Mouse (Mus musculus): ENCODE data around the gene Romo1.
"Not testable (repeated sequence)": the region's sequence is repeated elsewhere in the genome, so short reads cannot be mapped to it uniquely, and the experiment has no call there.

The Romo1 gene

DNA sequence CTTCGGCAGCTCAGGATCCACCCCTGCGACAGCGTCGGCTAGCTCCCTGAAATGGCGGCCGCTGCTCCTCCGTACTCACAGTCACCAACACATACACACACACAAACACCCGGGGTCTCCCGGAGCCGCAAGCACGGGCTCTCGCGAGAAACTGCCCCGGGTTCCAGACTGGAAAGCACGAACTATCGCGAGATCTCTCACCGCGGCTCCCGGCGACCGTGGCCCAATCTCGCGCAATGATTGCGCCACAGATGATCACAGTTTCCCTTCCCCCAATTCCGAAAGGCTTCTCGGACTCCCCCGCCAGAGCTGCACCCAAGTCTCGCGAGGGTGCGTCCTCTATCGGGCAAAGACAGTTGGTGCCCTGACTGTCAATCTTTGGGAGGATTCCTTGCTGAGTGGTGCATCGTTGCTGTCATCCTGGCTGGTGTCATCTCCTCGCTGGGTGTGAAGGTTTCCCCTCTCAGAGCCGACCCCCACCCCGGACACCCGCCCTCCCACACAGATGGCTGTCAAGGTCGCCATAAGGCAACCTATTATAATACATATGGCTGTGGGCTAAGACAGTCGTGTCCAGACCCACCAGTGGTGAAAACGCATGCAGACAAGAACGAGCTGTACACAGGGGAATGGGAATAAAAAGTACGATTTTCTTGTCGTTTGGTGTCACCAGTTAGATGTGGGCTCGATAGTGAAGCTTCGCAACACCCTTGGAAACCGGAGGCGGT, 36.4 kb downstream of the Romo1 start, which contains the start of gene Rbm39:
Gene Rbm39, minus strand, starts transcription at position 145 of the 728 bp plus-strand sequence.
- peak; percentile 100 for DNase-seq

DNA sequence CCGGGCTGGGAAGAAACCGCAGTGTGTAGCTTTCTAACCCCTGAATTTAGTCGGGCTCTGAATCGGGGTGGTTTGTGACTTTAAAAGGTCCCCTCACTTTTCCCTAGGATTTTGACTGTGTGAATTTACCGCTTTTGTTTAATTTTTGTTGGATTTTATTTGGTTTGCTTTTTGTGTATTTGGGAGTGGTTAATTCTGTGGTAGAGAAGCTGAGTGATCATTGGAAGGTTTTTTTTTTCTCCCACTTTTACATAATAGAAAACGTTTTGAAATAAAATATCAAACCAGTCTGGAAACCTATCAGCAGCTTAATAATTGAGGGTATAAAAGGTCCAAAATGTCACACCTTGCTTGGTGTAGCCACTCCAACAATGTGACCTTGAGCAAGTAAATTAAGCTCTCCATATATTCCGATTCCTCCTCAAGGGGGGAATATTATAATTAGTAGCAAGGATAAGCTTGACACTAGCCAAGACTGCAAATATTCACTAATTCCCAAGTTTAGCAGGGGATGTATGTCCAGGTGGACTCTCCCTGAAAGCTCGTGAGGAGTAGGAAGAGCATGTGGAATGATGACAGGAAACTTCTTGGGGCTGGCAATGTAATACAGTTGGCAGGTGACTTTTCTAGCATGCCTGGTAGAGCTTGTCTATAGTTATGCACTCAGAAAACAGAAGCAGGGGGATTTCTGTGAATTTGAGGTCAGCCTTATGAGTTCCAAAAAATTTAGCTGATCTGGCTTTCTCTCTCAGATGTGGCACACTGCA, 37.2 kb downstream of the Romo1 start:
- no peak for DNase-seq

DNA sequence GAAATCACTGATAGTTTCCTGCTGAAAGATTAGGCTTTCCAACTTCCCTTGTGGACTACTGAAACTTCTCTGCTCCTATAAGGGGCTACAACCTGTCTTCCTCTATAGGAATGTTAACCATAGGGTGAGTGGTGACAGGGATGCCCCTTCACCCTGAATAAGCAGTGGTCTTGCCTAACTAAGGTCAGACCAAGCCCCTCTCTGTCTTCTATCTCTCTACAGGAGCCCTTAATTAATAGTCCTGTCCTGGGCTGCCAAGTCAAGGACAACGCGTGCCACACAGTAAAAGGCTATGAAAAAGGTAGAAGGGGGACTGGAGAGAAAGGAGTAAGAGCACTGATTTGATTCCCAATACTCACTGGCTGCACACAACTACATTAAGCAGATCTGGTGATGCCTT, 37.8 kb downstream of the Romo1 start:
- no peak for DNase-seq

DNA sequence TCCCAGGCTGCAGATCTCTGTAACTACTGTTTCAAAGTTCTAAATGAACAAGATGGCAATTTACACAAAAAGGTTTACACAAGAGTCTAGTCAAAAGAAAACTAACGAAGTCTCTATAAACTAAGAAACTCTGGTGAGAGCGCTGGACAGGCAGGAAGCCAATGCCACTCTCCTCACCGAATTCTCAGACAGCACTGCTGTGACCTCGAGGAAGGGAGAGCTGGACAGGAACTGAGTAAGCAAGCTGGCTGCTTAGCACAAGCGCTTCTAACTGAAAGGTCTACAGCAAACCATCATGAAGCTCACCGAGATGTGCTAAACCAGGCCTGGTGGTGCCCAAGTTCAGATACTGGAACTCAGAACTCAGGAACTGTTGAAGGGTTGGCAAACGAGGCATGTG, 45.4 kb downstream of the Romo1 start:
- not testable (repeated sequence) for DNase-seq

DNA sequence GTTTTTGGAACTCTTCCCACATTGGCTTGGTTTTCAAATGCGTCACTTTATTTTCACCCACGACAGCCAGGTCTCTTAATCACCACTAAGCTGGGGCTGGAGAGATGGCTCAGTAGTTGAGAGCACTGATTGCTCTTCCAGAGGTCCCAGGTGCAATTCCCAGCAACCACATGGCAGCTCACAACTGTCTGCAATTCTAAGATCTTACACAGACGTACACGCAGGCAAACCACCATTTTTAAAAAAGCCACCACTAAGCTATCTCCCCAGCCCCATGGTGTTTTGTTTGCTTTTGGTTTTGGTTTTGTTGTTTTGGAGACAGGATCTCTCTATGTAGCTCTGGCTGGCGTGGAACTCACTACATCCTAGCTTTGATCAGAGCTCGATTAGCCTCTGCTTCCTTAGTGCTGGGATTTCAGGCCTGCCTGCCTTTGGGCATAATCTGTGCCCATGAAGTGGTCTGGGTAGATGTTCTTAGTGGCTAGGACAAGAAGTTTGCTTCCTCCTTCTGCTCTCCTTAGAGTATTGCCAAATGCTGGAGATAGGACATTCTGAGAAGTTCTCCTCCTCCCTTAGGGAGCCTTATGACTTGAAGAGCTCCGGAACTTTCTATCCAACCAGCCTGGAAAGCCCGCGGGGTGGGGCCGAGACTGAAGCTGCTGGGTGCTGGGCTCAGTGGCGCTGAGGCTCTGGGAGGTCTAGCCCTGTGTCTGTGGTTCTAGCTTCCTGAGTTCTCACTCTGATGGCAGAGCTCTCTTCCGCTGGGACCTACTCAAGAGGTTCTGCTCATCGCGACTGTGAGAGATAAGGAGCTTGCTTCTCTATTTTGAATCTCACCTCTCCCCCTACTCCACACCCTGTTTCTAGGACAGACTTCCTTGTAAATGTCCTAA, 46.4 kb downstream of the Romo1 start:
- DNase-seq, result peak; percentile 77

GRCm38 (mm10) chr2:156191540-156191939, 47.7 kb downstream of the Romo1 start:
- DNase-seq, result no peak

DNA sequence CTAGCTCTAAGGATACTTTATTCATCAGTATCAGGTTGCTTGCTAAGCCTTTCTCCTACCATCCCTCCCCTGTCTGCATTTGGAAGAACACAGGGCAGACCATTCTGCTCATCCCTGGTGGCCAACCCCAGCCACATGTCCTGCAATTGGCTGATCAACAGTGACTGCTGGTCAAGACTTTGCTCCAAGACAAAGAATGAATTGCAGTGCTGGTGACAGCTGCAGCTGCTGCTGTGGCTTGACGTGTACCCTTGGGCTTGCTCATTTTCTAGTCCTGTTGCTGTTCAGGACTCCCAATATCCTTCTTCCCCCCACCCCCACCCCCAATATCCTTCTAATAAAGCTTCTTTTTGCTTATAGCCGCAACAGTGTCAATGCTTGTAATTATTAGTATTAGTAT, 48.2 kb downstream of the Romo1 start:
- DNase-seq, result no peak

DNA sequence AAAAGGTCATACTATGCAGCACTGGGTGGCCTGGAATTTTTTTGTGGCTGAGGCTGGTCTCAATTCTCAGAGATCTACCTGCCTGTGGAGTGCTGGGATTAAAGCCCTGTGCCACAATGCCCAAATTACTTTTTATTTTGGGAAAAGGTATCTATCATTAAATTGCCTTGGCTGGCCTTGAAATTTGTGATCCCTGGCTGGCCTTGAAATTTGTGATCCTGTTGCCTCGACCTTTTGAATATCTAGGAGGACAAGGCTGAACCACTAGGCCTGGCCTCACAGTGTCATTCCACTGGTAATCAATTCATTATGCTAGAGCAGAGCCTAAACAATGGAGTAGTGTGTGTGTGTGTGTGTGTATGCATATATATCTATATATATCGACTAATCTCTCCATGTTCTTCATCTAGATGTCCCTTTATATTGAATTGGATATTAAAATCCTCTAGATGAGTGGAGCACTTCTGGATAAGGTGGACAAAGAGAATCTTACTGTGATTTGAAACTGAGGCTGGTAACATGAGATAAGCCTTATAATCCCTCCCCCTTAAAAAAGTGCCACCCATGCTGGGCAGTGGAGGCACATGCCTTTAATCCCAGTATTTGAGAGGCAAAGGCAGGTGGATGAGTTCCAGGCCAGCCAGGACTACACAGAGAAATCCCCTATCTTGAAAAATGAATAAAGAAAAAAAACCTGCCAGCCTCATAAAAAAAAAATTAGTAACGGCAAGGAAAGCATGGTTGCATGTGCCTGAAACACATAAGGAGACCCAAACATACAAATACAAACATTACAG, 49.4 kb downstream of the Romo1 start:
- no peak for DNase-seq

GRCm38 (mm10) chr2:156194571-156194970, 50.7 kb downstream of the Romo1 start:
- DNase-seq, result no peak

Data from thymus, postnatal 25 days (tissue).